Mouse (Mus musculus) liver, embryonic 14.5 days (tissue): ENCODE data around the gene Foxn3.

ENCODE experiments used
- CTCF ChIP-seq: IDR thresholded peaks from 2 replicates; pipeline ENCODE4 v1.5.1; 2016; ENCODE audit warnings: antibody characterized with exemption, low read depth, control low read depth
- EP300 ChIP-seq: IDR thresholded peaks from 2 replicates; pipeline ENCODE4 v1.6.1; 2016; ENCODE audit warnings: antibody characterized with exemption, low read depth

DNA sequence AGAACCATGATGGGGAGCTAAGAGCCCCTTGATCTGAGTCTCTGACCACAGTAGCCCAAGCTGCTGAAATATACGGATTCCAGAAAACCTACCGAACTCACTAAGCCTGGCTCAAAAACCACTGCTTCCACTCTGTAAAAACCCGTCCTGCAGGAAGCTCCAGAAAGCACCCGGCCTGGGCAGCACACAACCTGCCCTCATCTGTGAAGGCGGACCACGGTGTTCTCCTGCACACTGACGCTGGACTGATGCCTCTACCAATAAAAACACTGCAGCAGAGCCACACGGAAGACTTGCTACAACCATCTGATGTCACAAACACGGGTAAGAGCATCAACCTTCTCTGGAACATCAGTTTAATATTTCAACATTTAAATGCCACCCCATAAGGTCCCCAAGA is 227.8 kb downstream of the Foxn3 start:
- no peak for TF ChIP-seq CTCF
- no peak for TF ChIP-seq EP300
